Mouse (Mus musculus) lung, postnatal 0 days (tissue): ENCODE results near the gene Fam69b. TPM values are rescaled to one million over a fixed set of nuclear protein-coding genes. Genes with fewer than 3 reads are reported as not detected.

Experiments
- ATAC-seq: fragments of 200-750 bp; cut with Nextera tagmentation; 2 replicates; pipeline ENCODE4 v1.8.0; 2017; ENCODE audit warnings: moderate library complexity
- DNase-seq: peaks from one replicate; pipeline ENCODE4 v3.0.0-alpha.2; 2016; ENCODE audit warnings: low spot score
- H3K27ac ChIP-seq: fragments of 300-500 bp; sonication (generic); 2 replicates; pipeline ENCODE4 v1.5.1; 2014; ENCODE audit warnings: antibody characterized with exemption, mild to moderate bottlenecking, low read length, mixed read lengths
- H3K27me3 ChIP-seq: fragments of 300-500 bp; sonication (generic); replicated peaks from 2 replicates; pipeline ENCODE4 v1.6.1; 2014; ENCODE audit warnings: low read length, mixed read lengths; ENCODE audit not compliant: insufficient read depth
- H3K36me3 ChIP-seq: fragments of 300-500 bp; sonication (generic); 2 replicates; pipeline ENCODE4 v1.6.1; 2014; ENCODE audit warnings: low read length, mixed read lengths; ENCODE audit not compliant: insufficient read depth
- H3K4me1 ChIP-seq: fragments of 300-500 bp; sonication (generic); 2 replicates; pipeline ENCODE4 v1.6.1; 2014; ENCODE audit warnings: antibody characterized with exemption, low read depth, low read length, mixed read lengths; ENCODE audit not compliant: insufficient read depth
- H3K4me2 ChIP-seq: fragments of 300-500 bp; sonication (generic); replicated peaks from 2 replicates; pipeline ENCODE4 v1.6.1; 2014; ENCODE audit warnings: low read depth, mild to moderate bottlenecking, low read length, moderate library complexity, mixed read lengths
- H3K4me3 ChIP-seq: fragments of 300-500 bp; sonication (generic); 2 replicates; pipeline ENCODE4 v1.5.1; 2014; ENCODE audit warnings: low read depth, low read length
- H3K9ac ChIP-seq: fragments of 300-500 bp; sonication (generic); replicated peaks from 2 replicates; pipeline ENCODE4 v1.6.1; 2014; ENCODE audit warnings: low read depth, mild to moderate bottlenecking
- H3K9me3 ChIP-seq: fragments of 300-500 bp; sonication (generic); 2 replicates; pipeline ENCODE4 v1.6.1; 2016; ENCODE audit warnings: low read length, mixed read lengths
- CTCF ChIP-seq: IDR thresholded peaks from 2 replicates; pipeline ENCODE4 v1.5.1; 2016; ENCODE audit warnings: antibody characterized with exemption, mild to moderate bottlenecking
- EP300 ChIP-seq: IDR thresholded peaks from 2 replicates; pipeline ENCODE4 v1.6.1; 2016; ENCODE audit warnings: antibody characterized with exemption, mild to moderate bottlenecking, control low read depth
- WGBS: fragments of 180-500 bp; shearing (Covaris S2); extraction: QIAGEN DNeasy Blood & Tissue Kit; methylation state at CpG from one replicate; pipeline ENCODE4 v1.1.7; 2014; 5-methylcytosine and 5-hydroxymethylcytosine counted together
- polyA plus RNA-seq: library from polyadenylated mRNA; unstranded; fragments of >200 nt; fragmentation: Nextera tagmentation; extraction: Ambion mirVana; gene quantifications from 2 replicates; pipeline ENCODE4 v1.2.1, GENCODE M21; 2015

Fam69b gene
- polyA plus RNA-seq, 1 experiment from 2014 or later, result 8.2 TPM

DNA sequence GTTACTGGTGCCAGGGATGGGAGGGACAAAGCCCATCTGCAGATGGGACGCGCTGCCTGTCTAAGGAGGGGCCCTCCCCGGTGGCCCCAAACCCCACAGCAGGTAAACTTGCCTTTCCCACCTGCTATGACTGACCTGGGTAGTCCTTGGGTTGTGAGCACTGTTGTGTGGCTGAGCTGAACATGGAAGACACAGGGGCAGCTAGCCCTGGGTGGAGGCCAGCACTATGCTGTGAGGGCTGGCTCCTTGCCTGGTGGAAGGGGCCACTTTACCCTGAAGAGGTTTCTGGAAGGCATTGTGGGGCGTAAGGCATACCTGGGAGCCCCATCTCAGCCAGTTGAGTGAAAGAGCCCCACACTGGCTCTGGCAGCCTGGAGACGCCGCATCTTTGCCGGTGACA is 37.3 kb upstream of the Fam69b start:
- H3K4me3 ChIP-seq, result peak overlapping the region; percentile 58
- no peaks in the 10 kb centered on the region for H3K9me3 ChIP-seq
- peak overlapping the region; percentile 79 for H3K9ac ChIP-seq
- ATAC-seq (no peak), DNase-seq (no peak)
- H3K4me1 ChIP-seq, result peaks cover 6% of the 10 kb centered on the region; the same call in 1 of the 2 replicates
- WGBS, result 61% methylated on average over 7 of the region's 7 CpGs
- H3K4me2 ChIP-seq, result peak overlapping the region; percentile 74
- H3K36me3 ChIP-seq, result peaks cover 28% of the 10 kb centered on the region
- no peaks in the 10 kb centered on the region for H3K27me3 ChIP-seq
- H3K27ac ChIP-seq, result peak overlapping the region; percentile 91; the same call in 1 of the 2 replicates
- TF ChIP-seq CTCF (no peak), EP300 (no peak)

- Histone ChIP-seq H3K4me3 (peak overlapping the region; percentile 58; the same call in 1 of the 2 replicates), H3K36me3 (peaks cover 28% of the 10 kb centered on the region), H3K9me3 (no peaks in the 10 kb centered on the region), H3K4me1 (peaks cover 6% of the 10 kb centered on the region; the same call in 1 of the 2 replicates), H3K4me2 (peak overlapping the region; percentile 74), H3K27ac (peak overlapping the region; percentile 91; the same call in 1 of the 2 replicates), H3K9ac (peak overlapping the region; percentile 79), H3K27me3 (no peaks in the 10 kb centered on the region)
- TF ChIP-seq CTCF (no peak), EP300 (no peak)
- no peak for ATAC-seq
- no peak for DNase-seq
- WGBS, result 62% methylated on average over 12 of the region's 12 CpGs
These were observed 36.8 kb upstream of the Fam69b start for GRCm38 (mm10) chr2:26591416-26591815.

DNA sequence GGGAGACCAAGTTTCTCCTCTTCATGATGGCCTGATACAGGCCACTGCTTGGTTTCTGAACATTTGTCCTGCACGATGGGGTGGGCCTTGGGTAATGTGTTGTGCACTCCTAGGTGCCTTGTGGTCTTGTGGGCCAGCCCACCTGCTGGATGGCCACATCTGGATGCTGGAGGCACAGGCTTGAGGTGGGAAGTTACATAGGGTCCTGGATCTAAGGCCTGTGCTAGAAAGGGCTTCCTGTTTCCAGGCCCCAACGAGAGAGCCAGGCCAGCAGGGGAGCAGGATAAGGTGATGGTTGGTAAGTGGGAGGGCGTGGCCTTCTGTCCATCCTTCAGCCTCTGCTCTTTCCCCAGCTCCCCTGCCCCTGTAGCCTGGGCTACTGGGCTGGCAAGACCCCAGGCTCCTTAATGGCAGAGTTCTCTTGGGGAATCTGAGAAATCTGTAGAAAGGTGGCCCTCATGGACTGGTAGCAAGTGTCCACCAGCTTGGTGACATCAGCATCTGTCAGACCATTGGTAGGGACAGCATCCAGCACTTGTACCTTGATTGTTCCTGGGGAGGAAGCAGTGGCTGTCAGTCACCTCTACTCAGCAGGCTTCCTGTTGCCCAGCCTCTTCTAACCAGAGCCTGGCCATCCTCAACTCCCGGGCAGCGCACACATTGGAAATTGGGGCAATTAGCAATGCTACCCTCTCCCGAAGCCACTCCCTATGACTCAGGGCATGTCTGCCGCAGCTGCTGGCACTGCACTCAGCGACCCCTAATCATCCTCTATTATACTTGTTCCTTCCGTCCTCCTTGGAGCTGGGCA is 34.8 kb upstream of the Fam69b start:
- Histone ChIP-seq H3K27me3 (no peaks in the 10 kb centered on the region), H3K4me3 (no peak overlapping the region), H3K9me3 (no peaks in the 10 kb centered on the region), H3K9ac (no peak overlapping the region), H3K36me3 (peaks cover 28% of the 10 kb centered on the region), H3K4me2 (no peak overlapping the region), H3K27ac (no peak overlapping the region), H3K4me1 (peaks cover 6% of the 10 kb centered on the region)
- DNase-seq (no peak), ATAC-seq (peak; percentile 3)
- TF ChIP-seq CTCF (no peak), EP300 (no peak)
- WGBS, result 72% methylated on average over 9 of the region's 9 CpGs

DNA sequence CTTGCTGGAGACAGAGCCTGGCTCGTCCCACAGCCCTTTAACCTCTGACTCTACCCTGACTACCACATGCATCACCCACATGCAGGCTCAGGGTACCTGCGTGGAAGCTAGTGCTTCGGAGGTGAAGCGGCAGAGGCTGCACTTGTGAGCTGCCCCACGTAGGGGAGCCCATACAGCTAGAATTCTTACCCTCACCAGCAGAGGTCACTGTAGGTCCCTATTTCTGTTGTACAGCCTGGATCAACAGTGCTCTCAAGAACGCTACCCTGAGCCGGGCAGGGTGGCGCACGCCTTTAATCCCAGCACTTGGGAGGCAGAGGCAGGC is 34.3 kb upstream of the Fam69b start:
- Histone ChIP-seq H3K9ac (no peak overlapping the region), H3K4me1 (peaks cover 6% of the 10 kb centered on the region), H3K9me3 (no peaks in the 10 kb centered on the region), H3K36me3 (peaks cover 28% of the 10 kb centered on the region), H3K27me3 (no peaks in the 10 kb centered on the region), H3K4me3 (no peak overlapping the region), H3K27ac (no peak overlapping the region), H3K4me2 (no peak overlapping the region)
- WGBS, result 35% methylated on average over 9 of the region's 9 CpGs
- peak; percentile 41 for ATAC-seq
- DNase-seq, result peak; percentile 71
- TF ChIP-seq CTCF (peak; percentile 69), EP300 (0 out of 2 replicates have a peak, but pooled peaks have one; percentile 6)

- no peak for DNase-seq
- Histone ChIP-seq H3K9ac (no peak overlapping the region), H3K4me3 (no peak overlapping the region), H3K27ac (no peak overlapping the region), H3K27me3 (no peaks in the 10 kb centered on the region), H3K4me2 (no peak overlapping the region), H3K36me3 (peaks cover 28% of the 10 kb centered on the region), H3K4me1 (peaks cover 6% of the 10 kb centered on the region), H3K9me3 (no peaks in the 10 kb centered on the region)
- ATAC-seq, result peak; percentile 4; the same call in 1 of the 2 replicates
- no peak for TF ChIP-seq CTCF
- no peak for TF ChIP-seq EP300
- 76% methylated on average over 7 of the region's 7 CpGs for WGBS
These were observed 33.8 kb upstream of the Fam69b start for GRCm38 (mm10) chr2:26594461-26594933.

DNA sequence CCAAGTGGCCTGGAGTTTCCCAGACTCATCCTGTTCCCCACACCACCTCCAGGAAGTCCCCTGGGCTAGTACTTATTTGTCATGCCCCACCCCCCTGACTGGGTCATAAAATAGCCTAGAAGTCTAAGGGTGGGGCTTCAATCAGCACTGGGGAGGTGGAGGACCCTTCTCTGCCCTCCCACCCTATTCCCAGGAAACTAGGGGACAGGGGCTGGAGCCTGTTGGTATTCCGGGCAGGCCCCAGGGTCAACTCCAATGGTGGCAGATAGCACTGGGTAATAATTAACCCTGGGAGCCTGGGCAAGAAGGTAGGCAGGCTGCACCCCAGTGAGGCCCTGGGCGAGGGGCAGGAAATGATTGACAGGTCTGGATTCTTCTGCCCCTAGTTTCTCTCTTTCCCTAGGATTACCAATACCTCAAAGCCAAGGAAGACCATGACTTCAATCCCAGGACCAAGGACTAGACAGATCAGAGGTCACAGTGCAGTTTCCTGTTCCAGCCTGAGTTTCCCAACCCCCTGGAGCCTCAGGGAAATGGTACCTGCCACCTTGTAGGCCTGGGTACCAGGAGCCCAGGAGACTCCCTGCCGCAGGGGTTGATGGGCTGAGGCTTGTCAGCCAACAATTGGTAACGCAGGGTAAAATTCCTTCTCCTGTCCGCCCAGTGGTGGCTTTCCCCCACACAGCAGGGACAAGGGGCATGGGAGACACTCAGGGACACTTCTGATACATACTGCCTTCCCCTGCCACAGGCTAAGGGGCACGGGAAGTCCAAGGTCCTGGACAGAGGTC is 33.1 kb upstream of the Fam69b start:
- TF ChIP-seq EP300 (peak; percentile 28), CTCF (0 out of 2 replicates have a peak, but pooled peaks have one; percentile 19)
- peak; percentile 28 for ATAC-seq
- DNase-seq, result no peak
- no peak overlapping the region for H3K4me2 ChIP-seq
- no peak overlapping the region for H3K9ac ChIP-seq
- 0 out of 2 replicates have a peak overlapping the region, but pooled peaks have one; percentile 0 for H3K27ac ChIP-seq
- H3K36me3 ChIP-seq, result peaks cover 28% of the 10 kb centered on the region
- H3K4me3 ChIP-seq, result no peak overlapping the region
- no peaks in the 10 kb centered on the region for H3K9me3 ChIP-seq
- 30% methylated on average over 6 of the region's 6 CpGs for WGBS
- H3K4me1 ChIP-seq, result peaks cover 6% of the 10 kb centered on the region
- H3K27me3 ChIP-seq, result no peaks in the 10 kb centered on the region
